9 mouse cellular contexts compared by ENCODE assay signal in the genomic region with DNA sequence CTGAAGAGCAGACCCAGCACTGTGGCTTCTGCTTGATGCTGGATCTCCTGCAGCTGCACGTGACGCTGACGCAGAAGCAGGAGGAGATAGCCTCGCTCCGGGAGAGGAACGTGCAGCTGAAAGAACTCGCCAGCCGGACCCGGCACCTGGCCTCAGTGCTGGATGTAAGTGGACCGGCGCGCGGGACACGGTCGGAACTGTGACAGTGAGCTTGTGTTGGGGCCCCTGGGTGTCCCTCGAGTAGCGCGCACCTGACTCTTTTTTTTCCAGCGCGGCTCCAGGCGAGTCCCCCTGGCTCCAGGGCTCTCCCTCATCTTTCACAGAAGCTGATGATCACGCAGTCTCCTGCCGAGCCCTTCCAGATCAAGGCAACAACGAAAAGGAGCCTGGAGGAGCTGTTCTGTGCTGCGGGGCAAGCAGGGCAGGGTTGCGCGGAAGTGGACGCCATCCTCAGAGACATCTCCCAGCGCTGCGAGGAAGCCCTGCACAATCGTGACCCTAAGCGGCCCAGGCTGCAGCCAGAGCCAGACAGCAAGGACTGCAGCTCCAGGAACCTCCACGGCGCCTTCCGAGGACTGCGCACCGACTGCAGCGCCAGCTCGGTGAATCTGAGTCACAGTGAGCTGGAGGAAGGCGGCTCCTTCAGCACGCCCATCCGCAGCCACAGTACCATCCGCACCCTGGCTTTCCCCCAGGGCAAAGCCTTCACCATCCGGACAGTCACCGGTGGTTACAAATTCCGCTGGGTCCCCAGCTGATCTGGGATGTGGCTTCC. TPM values are rescaled to one million over a fixed set of nuclear protein-coding genes. Genes with fewer than 3 reads are reported as not detected.
DNase-seq lines count a peak whose midpoint lies in the region; ATAC-seq and TF ChIP-seq lines count a peak whose summit lies in the region.
"Had no signal": no experiment of that assay in that cellular context is flagged by ENCODE, and none has a peak within 500 bp of the region (broad histone marks: within the 10 kb centered on the region; RNA-seq: fewer than 3 reads in every experiment).

No protein-coding gene starts in this region.

- peak; percentile 18 to 21 for DNase-seq in cerebellum, postnatal 36 days
- DNase-seq in cerebellum, adult 11-12 months: no peak
- DNase-seq in CD4-positive helper T cell, adult 2 months (ENCODE audit: low read depth, low spot score): peak; percentile 37
- DNase-seq in heart, postnatal 0 days (ENCODE audit: low spot score): no peak
- peak; percentile 54 to 55 for DNase-seq in left cerebral cortex, postnatal 14 days (ENCODE audit: low spot score in 2 of 2)
- DNase-seq in testis, postnatal 10 days (ENCODE audit: low spot score): peak; percentile 43

- TF ChIP-seq EP300 in heart, postnatal 0 days (IDR thresholded peaks at IDR 0.05; ENCODE audit: low read depth): no peak

- H3K4me1 ChIP-seq in heart, postnatal 0 days (ENCODE audit: control insufficient read depth, insufficient read depth): 0 out of 2 replicates have a peak, but pooled peaks cover 5% of the 10 kb centered on the region
- H3K4me1 ChIP-seq in midbrain, embryonic 12.5 days: peaks cover 18% of the 10 kb centered on the region

- TF ChIP-seq CTCF in heart, postnatal 0 days (IDR thresholded peaks at IDR 0.05; ENCODE audit: low read depth): no peak

- no peak overlapping the region for H3K27ac ChIP-seq in heart, postnatal 0 days (ENCODE audit: low read depth)
- no peak overlapping the region for H3K27ac ChIP-seq in midbrain, embryonic 12.5 days (replicated peaks)

- no peaks in the 10 kb centered on the region for H3K36me3 ChIP-seq in heart, postnatal 0 days (replicated peaks; ENCODE audit: control insufficient read depth, insufficient read depth, low read length)
- H3K36me3 ChIP-seq in midbrain, embryonic 12.5 days: no peaks in the 10 kb centered on the region

- no peaks in the 10 kb centered on the region for H3K9me3 ChIP-seq in heart, postnatal 0 days (replicated peaks; ENCODE audit: control insufficient read depth, low read length)
- H3K9me3 ChIP-seq in midbrain, embryonic 12.5 days: no peaks in the 10 kb centered on the region

- peaks cover 68% of the 10 kb centered on the region for H3K27me3 ChIP-seq in heart, postnatal 0 days (ENCODE audit: control insufficient read depth, insufficient read depth, low read length)
- peaks cover 82% of the 10 kb centered on the region for H3K27me3 ChIP-seq in midbrain, embryonic 12.5 days

- peak overlapping the region; percentile 62 for H3K4me2 ChIP-seq in heart, postnatal 0 days (ENCODE audit: low read depth, low read length)
- peak overlapping the region; percentile 87 for H3K4me2 ChIP-seq in midbrain, embryonic 12.5 days (replicated peaks)

- intact Hi-C loops in left cerebral cortex, postnatal 14 days (cut with DNase I): no loop called here

- peak overlapping the region; percentile 32 for H3K4me3 ChIP-seq in heart, postnatal 0 days (ENCODE audit: low read depth, low read length)
- H3K4me3 ChIP-seq in midbrain, embryonic 12.5 days: peak overlapping the region; percentile 51

- WGBS in heart, postnatal 0 days: under 1% methylated on average over 46 of the region's 46 CpGs
- WGBS in midbrain, embryonic 12.5 days: under 1% methylated on average over 46 of the region's 46 CpGs

- H3K9ac ChIP-seq in heart, postnatal 0 days (replicated peaks; ENCODE audit: low read depth, low read length): no peak overlapping the region
- H3K9ac ChIP-seq in midbrain, embryonic 12.5 days (replicated peaks): peak overlapping the region; percentile 58

- ATAC-seq in common myeloid progenitor, adult 5-6 weeks (replicated peaks; ENCODE audit: low read depth, poor library complexity, severe bottlenecking): peak; percentile 61
- 0 out of 2 replicates have a peak, but pooled peaks have one; percentile 22 for ATAC-seq in heart, postnatal 0 days (ENCODE audit: insufficient read depth, low read depth)
- peak; percentile 28; the same call in 1 of the 2 replicates for ATAC-seq in midbrain, embryonic 12.5 days (ENCODE audit: low FRiP score, low read depth)

RNA-seq across cellular contexts. Expression of a gene that starts 5.0 kb away (rescaled TPM):
- total RNA-seq in common myeloid progenitor, adult 5-6 weeks (2017): not detected in 2 replicates
- total RNA-seq in heart, postnatal 0 days (2014; rRNA removed; ENCODE audit: low replicate concordance): not detected in 2 replicates
- 0.08 TPM in 1 of 2 replicates, not detected in the other for polyA plus RNA-seq in heart, postnatal 0 days (2015; fragmentation: Nextera tagmentation; extraction: Ambion mirVana)
- under 1 TPM; 0.20 to 0.36 TPM for total RNA-seq in left cerebral cortex, postnatal 14 days (2021)
- 0.24 and 1.1 TPM in 2 replicates for polyA plus RNA-seq in midbrain, embryonic 12.5 days (2016; fragmentation: Nextera tagmentation; extraction: Ambion mirVana)

RNA-seq across cellular contexts. Expression of a gene that starts 11.0 kb away (rescaled TPM):
- total RNA-seq in common myeloid progenitor, adult 5-6 weeks (2017): not detected in 2 replicates
- total RNA-seq in heart, postnatal 0 days (2014; rRNA removed; ENCODE audit: low replicate concordance): 0.23 TPM in 1 of 2 replicates, not detected in the other
- polyA plus RNA-seq in heart, postnatal 0 days (2015; fragmentation: Nextera tagmentation; extraction: Ambion mirVana): 0.14 and 0.29 TPM in 2 replicates
- 1 to 10 TPM; 1.1 to 2.1 TPM for total RNA-seq in left cerebral cortex, postnatal 14 days (2021)
- polyA plus RNA-seq in midbrain, embryonic 12.5 days (2016; fragmentation: Nextera tagmentation; extraction: Ambion mirVana): 0.85 and 1.9 TPM in 2 replicates

RNA-seq across cellular contexts. Expression of a gene that starts 36.3 kb away (rescaled TPM):
- total RNA-seq in common myeloid progenitor, adult 5-6 weeks (2017): not detected in 2 replicates
- not detected in 2 replicates for total RNA-seq in heart, postnatal 0 days (2014; rRNA removed; ENCODE audit: low replicate concordance)
- not detected in 2 replicates for polyA plus RNA-seq in heart, postnatal 0 days (2015; fragmentation: Nextera tagmentation; extraction: Ambion mirVana)
- not detected for total RNA-seq in left cerebral cortex, postnatal 14 days (2021)
- polyA plus RNA-seq in midbrain, embryonic 12.5 days (2016; fragmentation: Nextera tagmentation; extraction: Ambion mirVana): 0.15 TPM in 1 of 2 replicates, not detected in the other
- total RNA-seq: layer of hippocampus, adult 18-20 months had no signal

RNA-seq across cellular contexts. Expression of a gene that starts 47.6 kb away (rescaled TPM):
- 2.1 TPM in 1 of 2 replicates, not detected in the other for total RNA-seq in common myeloid progenitor, adult 5-6 weeks (2017)
- total RNA-seq in heart, postnatal 0 days (2014; rRNA removed; ENCODE audit: low replicate concordance): 26.8 and 32.3 TPM in 2 replicates
- 100 and 109 TPM in 2 replicates for polyA plus RNA-seq in heart, postnatal 0 days (2015; fragmentation: Nextera tagmentation; extraction: Ambion mirVana)
- 10 to 100 TPM; 12.5 to 14.1 TPM for total RNA-seq in left cerebral cortex, postnatal 14 days (2021)
- polyA plus RNA-seq in midbrain, embryonic 12.5 days (2016; fragmentation: Nextera tagmentation; extraction: Ambion mirVana): 97.4 and 102 TPM in 2 replicates

Comparison
In these comparisons a context has a peak if more than half of its experiments do, and no peak if none do; other contexts are left out.
1. DNase-seq: peak in cerebellum, postnatal 36 days (2 of 2), CD4-positive helper T cell, adult 2 months (single experiment), left cerebral cortex, postnatal 14 days (2 of 2) and testis, postnatal 10 days (single experiment); none in cerebellum, adult 11-12 months (single experiment) and heart, postnatal 0 days (single experiment).
2. Peak in every context shown above with its lines, with median percentiles within 50 percentile points of each other: ATAC-seq.